Mouse (Mus musculus) testis, adult 2 months (tissue): ENCODE data around the gene Kif12. TPM values are rescaled to one million over a fixed set of nuclear protein-coding genes. Genes with fewer than 3 reads are reported as not detected.
A peak's percentile ranks its signal among the peaks of the same experiment; 100 is the strongest.

Source experiments
- H3K27ac ChIP-seq: fragments of 200-500 bp; 2 replicates; pipeline ENCODE4 v1.5.1; 2012; ENCODE audit warnings: low read depth, low read length; ENCODE audit not compliant: control insufficient read depth, insufficient read depth
- H3K27me3 ChIP-seq: fragments of 200-500 bp; 2 replicates; pipeline ENCODE4 v1.6.1; 2012; ENCODE audit warnings: mild to moderate bottlenecking, low read length, moderate library complexity; ENCODE audit not compliant: control insufficient read depth, insufficient read depth
- H3K36me3 ChIP-seq: fragments of 200-500 bp; 2 replicates; pipeline ENCODE4 v1.6.1; 2012; ENCODE audit warnings: mild to moderate bottlenecking, low read length; ENCODE audit not compliant: control insufficient read depth, insufficient read depth
- H3K4me1 ChIP-seq: fragments of 200-500 bp; 2 replicates; pipeline ENCODE4 v1.6.1; 2012; ENCODE audit warnings: low read length; ENCODE audit not compliant: control insufficient read depth, insufficient read depth
- H3K4me3 ChIP-seq: fragments of 200-500 bp; 2 replicates; pipeline ENCODE4 v1.5.1; 2012; ENCODE audit warnings: low read depth, mild to moderate bottlenecking, low read length, moderate library complexity, mixed read lengths; ENCODE audit not compliant: control insufficient read depth
- CTCF ChIP-seq: fragments of 200-500 bp; IDR thresholded peaks from 2 replicates; pipeline ENCODE4 v1.5.1; 2012; ENCODE audit warnings: low read depth, mild to moderate bottlenecking, inconsistent platforms, low read length, moderate library complexity; ENCODE audit not compliant: control insufficient read depth, insufficient read depth, insufficient replicate concordance
- POLR2A ChIP-seq: fragments of 200-500 bp; IDR thresholded peaks from 2 replicates; pipeline ENCODE4 v1.6.1; 2012; ENCODE audit warnings: low read depth, mild to moderate bottlenecking, inconsistent platforms, low read length, moderate library complexity; ENCODE audit not compliant: control insufficient read depth
- polyA plus RNA-seq: library from polyadenylated mRNA; depleted of rRNA; stranded (reverse); fragments of >200 nt; gene quantifications from 2 replicates; pipeline ENCODE4 v1.2.3, GENCODE M21; 2012; rRNA removed

Kif12 gene
- polyA plus RNA-seq, 1 experiment = 0.04 TPM

- H3K4me3 ChIP-seq = no peak overlapping the region
- TF ChIP-seq CTCF = no peak
- TF ChIP-seq POLR2A = no peak
- no peaks in the 10 kb centered on the region for H3K4me1 ChIP-seq
- no peaks in the 10 kb centered on the region for H3K27me3 ChIP-seq
- no peaks in the 10 kb centered on the region for H3K36me3 ChIP-seq
- no peak overlapping the region for H3K27ac ChIP-seq
Observed at GRCm38 (mm10) chr4:63129891-63130624, 41.9 kb downstream of the Kif12 start.

GRCm38 (mm10) chr4:63124861-63125466, 47.0 kb downstream of the Kif12 start:
- H3K27ac ChIP-seq = no peak overlapping the region
- TF ChIP-seq CTCF = no peak
- TF ChIP-seq POLR2A = no peak
- no peaks in the 10 kb centered on the region for H3K4me1 ChIP-seq
- no peaks in the 10 kb centered on the region for H3K36me3 ChIP-seq
- H3K27me3 ChIP-seq = no peaks in the 10 kb centered on the region
- no peak overlapping the region for H3K4me3 ChIP-seq

- Histone ChIP-seq H3K36me3 (no peaks in the 10 kb centered on the region), H3K4me1 (peaks cover 2% of the 10 kb centered on the region; the same call in 1 of the 2 replicates), H3K27ac (no peak overlapping the region), H3K4me3 (no peak overlapping the region), H3K27me3 (no peaks in the 10 kb centered on the region)
- TF ChIP-seq POLR2A = no peak
- TF ChIP-seq CTCF = peak; percentile 78; the same call in 1 of the 2 replicates
Observed at GRCm38 (mm10) chr4:63118639-63119437, 53.1 kb downstream of the Kif12 start.

Other genes starting within 250 kb of the Kif12 start
- 12.8 and 15.8 TPM in 2 replicates for gene Zfp618, start 206.6 kb downstream of the Kif12 start, polyA plus RNA-seq
- gene Ambp, start 17.3 kb downstream of the Kif12 start, polyA plus RNA-seq = 2.1 and 2.7 TPM in 2 replicates
- 15.3 and 17.9 TPM in 2 replicates for gene Col27a1, start 41.9 kb upstream of the Kif12 start, polyA plus RNA-seq
- 0.59 TPM in 1 of 2 replicates, not detected in the other for gene Orm1, start 172.4 kb upstream of the Kif12 start, polyA plus RNA-seq
- gene Orm3, start 184.0 kb upstream of the Kif12 start, polyA plus RNA-seq = not detected in 2 replicates
- gene Orm2, start 190.3 kb upstream of the Kif12 start, polyA plus RNA-seq = not detected in 2 replicates
- 56.8 and 61.0 TPM in 2 replicates for gene Akna, start 231.2 kb upstream of the Kif12 start, polyA plus RNA-seq